Mouse (Mus musculus): ENCODE data around the gene Ect2.

DNA sequence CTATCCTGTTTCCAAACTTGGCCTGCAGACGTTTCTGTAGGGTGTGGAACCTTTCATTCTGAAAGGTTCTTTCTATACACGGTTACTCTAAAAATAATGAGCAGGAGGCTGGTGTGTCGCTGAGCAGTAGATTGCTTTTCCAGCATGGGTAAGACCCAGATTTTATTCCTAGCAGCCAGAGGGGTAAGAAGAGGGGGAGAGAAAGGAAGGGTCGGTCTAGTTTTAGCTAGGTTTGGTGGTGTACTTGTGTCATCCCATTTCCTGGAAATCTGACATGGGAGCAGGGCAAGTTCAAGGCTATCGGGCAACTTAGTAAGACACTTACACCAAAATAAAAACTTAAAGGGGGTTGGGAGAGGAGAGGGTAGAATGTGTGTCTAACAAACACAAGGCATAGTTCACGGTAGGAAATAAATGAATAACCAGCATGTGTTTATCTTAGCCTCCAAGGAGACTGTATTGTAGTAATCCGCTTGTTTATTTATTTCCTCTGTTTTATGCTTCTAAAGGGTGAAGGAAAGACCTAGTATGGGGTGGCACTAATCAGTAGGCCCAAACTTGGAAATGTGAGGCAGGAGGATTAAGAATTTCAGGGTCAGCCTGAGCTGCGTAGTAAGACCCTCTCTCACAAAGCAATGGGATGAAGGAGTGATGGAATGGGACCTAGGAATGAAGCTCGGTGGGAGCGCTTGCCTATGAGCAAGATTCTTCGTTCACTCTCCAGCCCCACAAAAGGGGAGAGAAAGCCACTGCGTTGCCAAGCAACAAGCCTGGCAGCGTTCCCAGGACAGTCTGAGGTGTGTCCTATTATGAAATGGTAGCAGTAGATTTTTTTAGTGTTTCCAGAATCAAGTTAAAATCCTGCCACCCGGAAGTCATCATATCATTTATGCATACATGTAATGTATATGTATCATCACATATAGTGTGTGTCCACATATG lies 35.9 kb upstream of the Ect2 start:
- TF ChIP-seq CTCF (IDR thresholded peaks at IDR 0.05; ENCODE audit: extremely low read depth, insufficient read length, insufficient replicate concordance, low read depth, low read length) (no peak), POLR2A (IDR thresholded peaks at IDR 0.05; ENCODE audit: low read depth, low read length) (no peak)
